Mouse (Mus musculus): ENCODE measurements around the gene Gm30302.

Gm30302 gene

GRCm38 (mm10) chr13:49736430-49736829 lies 62.4 kb downstream of the Gm30302 start:
- DNase-seq, result no peak
